Mouse (Mus musculus) heart, postnatal 0 days (tissue): Measurements from ENCODE around the gene Wnk4.
A peak's percentile ranks its signal among the peaks of the same experiment; 100 is the strongest.

Experiments
- CTCF ChIP-seq: IDR thresholded peaks from 2 replicates; pipeline ENCODE4 v1.5.1; 2016; ENCODE audit warnings: antibody characterized with exemption, control low read depth, low read depth
- EP300 ChIP-seq: IDR thresholded peaks from 2 replicates; pipeline ENCODE4 v1.6.1; 2016; ENCODE audit warnings: antibody characterized with exemption, low read depth

GRCm38 (mm10) chr11:101323609-101324008 lies 63.2 kb downstream of the Wnk4 start:
- TF ChIP-seq CTCF (peak; percentile 97), EP300 (no peak)
